8 mouse cellular contexts compared by ENCODE assay signal in genomic region chr17:33842966-33843795, GRCm38 (mm10). TPM values are rescaled to one million over a fixed set of nuclear protein-coding genes. Genes with fewer than 3 reads are reported as not detected.
DNase-seq lines count a peak whose midpoint lies in the region; ATAC-seq and TF ChIP-seq lines count a peak whose summit lies in the region.

Gene Cd320, plus strand, starts transcription at chr17:33843091.

- peak; percentile 85 for ATAC-seq in activated CD4-positive, CD25-positive, alpha-beta regulatory T cell, adult 4 months
- peak; percentile 88 for ATAC-seq in megakaryocyte progenitor cell, adult 5-6 weeks (replicated peaks; ENCODE audit: poor library complexity)

- H3K4me3 ChIP-seq in cortical plate, adult 2 months (ENCODE audit: insufficient read depth, low read length) = peak within 1 kb of the TSS; percentile 91

- peaks cover 5% of the 10 kb centered on the region; the same call in 1 of the 2 replicates for H3K4me1 ChIP-seq in cortical plate, adult 2 months (ENCODE audit: control insufficient read depth, insufficient read depth, low read length)

- TF ChIP-seq POLR2A in cortical plate, adult 2 months (IDR thresholded peaks at IDR 0.05; ENCODE audit: extremely low read depth, insufficient read depth, low read length) = peak; percentile 77; the same call in 1 of the 2 replicates

- DNase-seq in gastrocnemius, postnatal 10 days = peak; percentile 90
- peak; percentile 96 for DNase-seq in induced T-regulatory cell, adult 2 months (ENCODE audit: low read depth)
- DNase-seq in left cerebral cortex, adult 9 months (ENCODE audit: low spot score in 2 of 2) = peak; percentile 77 to 93
- peak; percentile 92 for DNase-seq in right cerebral cortex, postnatal 14 days
- peak; percentile 88 to 91 for DNase-seq in urinary bladder, postnatal 36 days (ENCODE audit: low spot score in 2 of 2)

- TF ChIP-seq CTCF in cortical plate, adult 2 months (IDR thresholded peaks at IDR 0.05; ENCODE audit: extremely low read depth, insufficient read depth, low read length) = no peak

- H3K27ac ChIP-seq in cortical plate, adult 2 months (ENCODE audit: insufficient read depth, low read length) = no peak within 1 kb of the TSS

RNA-seq across cellular contexts. Expression of gene Cd320, which starts in this region (rescaled TPM):
- polyA plus RNA-seq in activated CD4-positive, CD25-positive, alpha-beta regulatory T cell, adult 4 months (2017; shearing (Covaris generic)) = 10 to 100 TPM; 11.4 to 15.9 TPM
- polyA plus RNA-seq in cortical plate, adult 2 months (2012; rRNA removed) = 30.0 and 33.0 TPM in 2 replicates
- 10 to 100 TPM; 15.0 to 16.5 TPM for total RNA-seq in gastrocnemius, postnatal 10 days (2021)
- 31.3 and 37.7 TPM in 2 replicates for total RNA-seq in megakaryocyte progenitor cell, adult 5-6 weeks (2015)
- 18.8 and 31.9 TPM in 2 replicates for total RNA-seq in megakaryocyte progenitor cell, adult 5-6 weeks (2017)
